Mouse (Mus musculus) macrophage (primary cell): ENCODE data around the gene Cops7a. TPM values are rescaled to one million over a fixed set of nuclear protein-coding genes. Genes with fewer than 3 reads are reported as not detected.
A peak's percentile ranks its signal among the peaks of the same experiment; 100 is the strongest.

Experiments used
- H3K27ac ChIP-seq: fragments of 350-480 bp; formaldehyde crosslinking; 2 replicates; pipeline ENCODE4 v1.9.0; 2021
- H3K36me3 ChIP-seq: fragments of 350-480 bp; formaldehyde crosslinking; 2 replicates; pipeline ENCODE4 v1.9.0; 2021; ENCODE audit errors: inconsistent target
- H3K4me3 ChIP-seq: fragments of 350-480 bp; formaldehyde crosslinking; 2 replicates; pipeline ENCODE4 v1.9.0; 2021; ENCODE audit errors: inconsistent target
- H3K79me2 ChIP-seq: fragments of 350-480 bp; formaldehyde crosslinking; 2 replicates; pipeline ENCODE4 v1.9.0; 2021; ENCODE audit errors: inconsistent target
- WGBS: methylation state at CpG from one replicate; pipeline ENCODE4 v1.1.7; 2026; ENCODE audit warnings: inconsistent platforms; ENCODE audit not compliant: missing documents; 5-methylcytosine and 5-hydroxymethylcytosine counted together
- polyA plus RNA-seq: library from polyadenylated mRNA; stranded (reverse); fragments of 250-400 nt; gene quantifications from 3 replicates; pipeline ENCODE4 v1.2.4, GENCODE M21; 2018; ENCODE audit warnings: inconsistent platforms

Cops7a gene
- polyA plus RNA-seq, 1 experiment from 2014 or later = 42.8 TPM

DNA sequence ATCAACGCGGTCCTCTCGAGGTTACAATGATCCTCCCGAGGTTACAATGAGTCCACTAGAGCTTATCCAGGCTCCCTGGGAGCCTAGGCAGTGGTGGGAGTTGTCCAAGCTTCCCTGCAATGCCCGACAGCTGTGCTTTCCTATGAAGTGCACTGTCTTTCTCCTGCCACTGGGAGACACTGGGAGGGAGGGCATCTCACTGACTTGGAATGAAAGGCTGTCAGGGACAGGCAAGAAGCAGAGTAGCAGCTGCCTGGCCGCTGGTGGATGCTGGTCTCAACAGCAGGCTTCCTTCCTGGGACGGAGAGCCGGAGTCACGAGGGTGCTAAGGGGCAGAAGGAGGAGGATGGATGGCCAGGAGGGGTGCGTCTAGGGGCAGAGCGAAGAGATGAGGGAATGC, 28.5 kb upstream of the Cops7a start:
- Histone ChIP-seq H3K27ac (peak overlapping the region; percentile 34), H3K4me3 (no peak overlapping the region), H3K79me2 (no peaks in the 10 kb centered on the region), H3K36me3 (no peaks in the 10 kb centered on the region)
- WGBS = 61% methylated on average over 6 of the region's 11 CpGs

DNA sequence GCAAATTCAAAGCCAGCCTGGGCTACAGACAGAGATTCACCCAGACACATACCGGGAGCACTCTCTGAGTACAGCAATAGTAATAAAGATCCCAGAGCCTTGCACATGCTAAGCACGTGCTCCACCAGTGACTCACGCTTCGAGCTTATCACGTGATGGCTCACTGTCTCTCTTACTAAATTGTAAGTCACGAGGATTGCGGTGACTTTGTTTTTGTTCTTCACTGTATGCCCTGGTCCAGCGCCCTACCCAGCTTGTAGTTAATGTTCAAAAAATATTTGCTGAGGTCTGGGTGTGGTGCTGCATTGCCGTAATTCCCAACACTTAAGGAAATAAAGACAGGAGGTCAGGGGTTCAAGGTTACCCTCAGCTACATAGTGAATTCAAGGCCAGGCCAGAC, 28.0 kb upstream of the Cops7a start:
- 87% methylated on average over 9 of the region's 9 CpGs for WGBS
- Histone ChIP-seq H3K27ac (peak overlapping the region; percentile 34), H3K79me2 (no peaks in the 10 kb centered on the region), H3K36me3 (no peaks in the 10 kb centered on the region), H3K4me3 (no peak overlapping the region)

DNA sequence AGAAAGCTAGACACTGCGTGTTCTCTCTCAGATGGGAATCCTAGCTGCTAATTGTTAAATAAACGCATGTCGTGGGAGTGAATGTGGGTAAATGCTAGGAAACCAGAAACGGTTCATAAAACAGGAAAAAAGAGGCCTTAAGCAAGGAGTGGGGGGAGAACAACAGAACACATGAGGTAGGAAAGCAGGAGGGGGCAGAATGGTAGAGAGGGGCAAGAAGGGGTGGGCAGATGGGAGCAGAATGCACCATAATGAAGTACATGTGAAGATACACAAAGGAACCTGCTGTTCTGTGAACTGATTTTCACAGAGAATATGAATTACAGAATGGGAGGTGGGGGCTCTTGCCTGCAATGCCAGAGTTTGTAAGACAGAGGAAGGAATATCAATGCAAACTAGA, 26.9 kb upstream of the Cops7a start:
- 84% methylated on average over 4 of the region's 4 CpGs for WGBS
- Histone ChIP-seq H3K36me3 (no peaks in the 10 kb centered on the region), H3K79me2 (no peaks in the 10 kb centered on the region), H3K27ac (peak overlapping the region; percentile 34; the same call in 1 of the 2 replicates), H3K4me3 (no peak overlapping the region)

DNA sequence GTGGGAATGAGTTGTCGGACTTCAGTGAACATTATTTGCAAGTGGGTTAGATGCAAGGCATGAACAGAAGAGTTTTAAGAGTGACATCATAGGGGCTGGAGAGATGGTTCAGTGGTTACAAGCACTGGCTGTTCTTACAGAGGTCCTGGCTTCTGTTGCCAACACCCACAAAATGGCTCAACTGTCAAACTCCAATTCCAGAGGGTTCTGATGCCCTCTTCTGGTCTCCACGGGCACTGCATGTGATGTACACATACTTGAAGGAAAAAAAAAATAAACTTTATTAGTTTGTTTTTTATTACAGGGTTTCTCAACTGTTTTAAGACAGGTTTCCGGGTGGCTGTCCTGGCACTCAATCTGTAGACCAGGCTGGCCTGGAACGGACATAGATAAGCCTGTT, 2.4 kb upstream of the Cops7a start:
- Histone ChIP-seq H3K27ac (no peak overlapping the region), H3K4me3 (no peak overlapping the region), H3K36me3 (no peaks in the 10 kb centered on the region), H3K79me2 (peaks cover 30% of the 10 kb centered on the region)
- WGBS = 82% methylated on average over 4 of the region's 4 CpGs

DNA sequence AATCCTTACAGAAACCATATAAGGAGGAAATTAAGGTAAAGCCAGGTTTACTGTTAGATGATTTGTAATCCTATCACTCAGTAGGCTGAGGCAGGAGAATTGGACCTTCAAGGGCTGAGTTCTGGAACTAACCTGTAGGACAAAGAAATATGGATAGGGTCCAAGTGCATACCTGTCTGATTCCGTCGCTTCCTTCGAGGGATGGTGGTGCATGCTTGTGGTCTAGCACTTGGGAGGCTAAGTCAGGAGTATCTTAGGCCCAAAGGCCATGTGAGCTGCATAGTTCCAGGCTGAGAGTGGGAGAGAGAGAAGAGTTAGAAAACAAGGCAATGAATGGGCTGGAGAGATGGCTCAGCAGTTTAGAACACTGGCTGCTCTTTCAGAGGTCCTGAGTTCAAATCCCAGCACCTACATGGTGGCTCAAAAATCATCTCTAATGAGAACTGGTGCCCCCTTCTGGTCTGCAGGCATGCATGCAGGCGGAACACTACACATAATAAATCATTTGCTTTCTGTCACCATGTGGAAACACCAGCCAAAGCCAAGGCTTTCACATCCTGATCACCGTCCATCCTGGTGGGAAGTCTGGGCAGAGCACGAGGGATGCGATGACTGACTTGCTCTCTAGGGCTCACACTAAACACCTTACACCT, 1.3 kb upstream of the Cops7a start:
- peaks cover 33% of the 10 kb centered on the region for H3K79me2 ChIP-seq
- 88% methylated on average over 6 of the region's 7 CpGs for WGBS
- H3K4me3 ChIP-seq = peak overlapping the region; percentile 85
- H3K36me3 ChIP-seq = peaks cover 8% of the 10 kb centered on the region
- peak overlapping the region; percentile 95 for H3K27ac ChIP-seq

DNA sequence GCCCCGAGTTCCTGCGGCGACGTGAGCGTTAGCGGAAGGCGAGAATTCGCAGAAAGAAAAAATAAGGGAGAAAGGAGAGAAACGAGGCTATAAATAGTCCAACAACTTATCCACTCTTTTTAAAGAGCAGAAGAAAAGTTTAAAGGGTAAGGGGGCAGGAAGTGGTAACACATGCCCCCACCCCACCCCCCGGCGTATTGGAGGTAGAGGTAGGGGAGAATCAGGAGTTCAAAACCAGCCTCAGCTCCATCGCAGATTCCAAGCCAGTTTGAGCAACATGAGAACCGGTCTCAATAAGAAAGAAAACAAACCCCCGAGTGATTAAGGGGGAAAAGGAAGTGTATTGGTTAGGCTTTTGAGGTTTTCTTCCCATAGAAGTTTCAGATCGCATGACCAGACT, 409 bp upstream of the Cops7a start:
- WGBS = 1% methylated on average over 15 of the region's 15 CpGs
- H3K79me2 ChIP-seq = peaks cover 33% of the 10 kb centered on the region
- peaks cover 17% of the 10 kb centered on the region for H3K36me3 ChIP-seq
- H3K27ac ChIP-seq = peak overlapping the region; percentile 95
- H3K4me3 ChIP-seq = peak overlapping the region; percentile 85

DNA sequence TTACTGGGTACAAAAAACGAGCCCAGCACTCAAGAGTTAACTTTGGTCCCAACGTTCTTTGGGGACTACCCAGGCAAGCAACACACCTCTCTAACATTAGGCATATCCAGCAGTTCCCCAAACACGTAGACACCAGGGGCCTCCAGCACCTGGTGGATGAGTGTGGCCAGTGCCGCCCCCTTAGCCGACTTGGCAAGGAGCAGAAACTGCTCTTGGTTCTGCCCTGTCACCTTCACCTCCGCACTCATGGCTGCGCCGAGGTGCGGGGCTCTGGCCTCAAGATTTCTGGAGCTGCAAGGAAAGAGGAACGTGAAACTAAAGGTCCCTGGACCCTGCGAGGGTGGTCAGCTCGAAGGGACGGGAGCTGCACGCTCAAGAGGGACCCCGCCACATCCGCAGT, 700 bp downstream of the Cops7a start:
- H3K79me2 ChIP-seq = peaks cover 33% of the 10 kb centered on the region
- peak overlapping the region; percentile 43 for H3K4me3 ChIP-seq
- peak overlapping the region; percentile 62 for H3K27ac ChIP-seq
- H3K36me3 ChIP-seq = peaks cover 26% of the 10 kb centered on the region
- 10% methylated on average over 12 of the region's 16 CpGs for whole genome bisulfite sequencing

DNA sequence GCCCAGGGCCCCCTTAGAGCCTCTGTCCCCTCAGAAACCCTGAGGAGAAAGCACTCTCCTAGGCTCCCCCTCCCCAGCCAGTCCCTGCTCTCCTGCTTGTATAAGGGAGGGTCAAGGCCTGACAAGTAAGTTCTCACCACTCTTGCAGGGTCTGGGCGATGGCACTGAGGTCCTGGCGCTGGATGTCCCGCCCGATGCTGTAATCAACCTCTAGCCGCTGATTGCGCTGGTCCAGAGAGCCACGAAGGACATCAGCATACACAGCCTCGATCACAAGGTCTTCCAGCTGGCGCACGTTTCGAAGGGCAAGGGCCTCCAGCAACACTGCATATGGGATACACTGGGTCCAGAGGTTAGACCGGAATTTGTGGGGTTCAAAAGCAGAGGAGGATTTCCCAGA, 4.3 kb downstream of the Cops7a start:
- peaks cover 35% of the 10 kb centered on the region for H3K36me3 ChIP-seq
- no peak overlapping the region for H3K27ac ChIP-seq
- peaks cover 25% of the 10 kb centered on the region for H3K79me2 ChIP-seq
- no peak overlapping the region for H3K4me3 ChIP-seq
- WGBS = 96% methylated on average over 12 of the region's 12 CpGs

DNA sequence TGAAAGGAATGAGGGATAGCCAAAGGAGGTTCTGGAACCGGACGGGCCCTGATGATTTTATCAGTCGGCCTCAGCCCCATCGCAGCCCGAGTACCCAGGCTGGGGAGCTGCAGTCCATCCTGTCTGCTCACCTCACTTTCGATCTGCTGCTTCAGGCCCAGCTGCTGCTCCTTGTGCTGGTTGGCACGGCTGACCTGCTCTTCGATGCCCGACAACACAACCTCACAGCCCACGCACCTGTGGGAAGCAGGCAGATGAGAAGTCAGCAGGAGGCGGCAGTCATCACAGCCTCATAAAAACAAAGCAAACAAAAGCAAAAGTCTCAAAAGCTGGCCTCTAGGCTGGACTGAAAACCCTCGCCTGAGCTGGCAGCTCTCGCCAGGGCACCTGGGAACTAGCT, 5.4 kb downstream of the Cops7a start:
- peaks cover 25% of the 10 kb centered on the region for H3K79me2 ChIP-seq
- H3K4me3 ChIP-seq = no peak overlapping the region
- no peak overlapping the region for H3K27ac ChIP-seq
- H3K36me3 ChIP-seq = peaks cover 35% of the 10 kb centered on the region
- WGBS = 94% methylated on average over 11 of the region's 13 CpGs

DNA sequence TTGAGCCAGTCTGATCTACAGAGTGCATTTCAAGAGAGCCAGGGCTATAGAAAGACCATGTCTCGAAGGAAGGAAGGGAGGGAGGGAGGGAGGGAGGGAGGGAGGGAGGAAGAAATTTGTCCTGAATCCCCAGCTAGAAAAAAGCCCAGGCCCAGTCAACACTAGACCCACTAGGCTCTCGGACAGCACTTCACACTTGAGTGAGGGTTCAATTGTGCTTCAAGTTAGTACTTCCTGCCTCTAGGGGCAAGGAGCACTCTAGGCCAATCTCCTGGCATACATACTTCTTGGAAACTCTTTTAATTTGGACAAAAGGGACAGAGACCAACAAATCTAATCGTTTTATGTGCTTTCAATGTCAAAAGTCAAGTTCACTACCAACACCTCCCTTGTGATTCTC, 7.2 kb downstream of the Cops7a start:
- H3K4me3 ChIP-seq = no peak overlapping the region
- H3K79me2 ChIP-seq = peaks cover 7% of the 10 kb centered on the region; the same call in 1 of the 2 replicates
- H3K36me3 ChIP-seq = peaks cover 35% of the 10 kb centered on the region
- 91% methylated on average over 2 of the region's 3 CpGs for WGBS
- H3K27ac ChIP-seq = no peak overlapping the region

DNA sequence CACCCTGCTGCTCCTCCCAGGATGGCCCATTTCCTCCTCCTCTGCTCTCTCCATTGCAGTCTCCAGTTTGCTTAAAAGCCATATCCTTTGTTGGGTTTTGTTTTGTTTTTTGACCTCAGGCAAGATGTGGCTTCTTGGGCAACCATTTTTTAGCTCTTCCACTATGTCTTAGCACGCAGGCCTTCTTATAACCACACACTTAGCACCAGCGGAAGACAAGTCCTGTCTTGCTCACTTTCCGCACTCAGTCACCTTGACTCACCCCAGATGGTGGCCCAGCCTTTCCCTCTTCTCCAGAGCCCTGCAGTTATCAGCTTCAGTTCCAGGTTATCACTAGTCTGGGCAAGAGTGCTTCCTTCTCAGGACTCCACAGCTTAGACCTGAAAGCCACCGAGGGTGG, 10.1 kb downstream of the Cops7a start:
- no peaks in the 10 kb centered on the region for H3K79me2 ChIP-seq
- H3K36me3 ChIP-seq = peaks cover 14% of the 10 kb centered on the region
- H3K4me3 ChIP-seq = no peak overlapping the region
- H3K27ac ChIP-seq = no peak overlapping the region
- 94% methylated on average over 4 of the region's 4 CpGs for WGBS

DNA sequence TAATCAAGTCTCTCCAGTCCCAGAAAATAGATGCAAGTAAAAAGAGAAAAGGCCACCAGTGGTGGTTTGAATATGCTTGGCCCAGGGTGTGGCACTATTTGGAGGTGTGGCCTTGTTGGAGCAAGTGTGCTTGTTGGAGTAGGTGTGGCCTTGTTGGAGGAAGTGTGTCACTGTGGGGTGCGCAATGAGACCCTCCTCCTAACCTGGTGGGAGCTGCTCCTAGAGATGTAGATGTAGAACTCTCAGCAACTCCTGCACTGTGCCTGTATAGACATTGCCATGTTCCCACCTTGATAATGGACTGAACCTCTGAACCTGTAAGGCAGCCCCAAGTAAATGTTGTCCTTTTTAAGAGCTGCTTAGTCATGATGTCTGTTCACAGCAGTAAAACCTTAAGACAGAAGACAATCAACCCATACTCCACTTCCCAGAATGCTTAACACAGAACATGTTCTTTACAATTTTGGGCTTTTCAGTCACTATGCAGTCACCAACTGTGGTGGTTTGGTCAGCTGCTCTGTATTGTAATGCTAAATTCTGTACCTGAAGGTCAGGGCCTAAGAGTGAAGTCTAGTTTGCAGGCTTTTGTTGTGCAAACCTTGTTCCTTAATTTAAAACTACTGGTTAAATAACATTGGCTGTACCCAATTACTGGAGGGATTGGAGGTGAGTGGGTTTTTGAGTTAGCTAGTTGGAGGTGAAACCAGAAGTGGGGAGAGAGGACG, 11.2 kb downstream of the Cops7a start:
- no peaks in the 10 kb centered on the region for H3K79me2 ChIP-seq
- H3K4me3 ChIP-seq = no peak overlapping the region
- no peak overlapping the region for H3K27ac ChIP-seq
- 90% methylated on average over 2 of the region's 2 CpGs for WGBS
- H3K36me3 ChIP-seq = peaks cover 4% of the 10 kb centered on the region

DNA sequence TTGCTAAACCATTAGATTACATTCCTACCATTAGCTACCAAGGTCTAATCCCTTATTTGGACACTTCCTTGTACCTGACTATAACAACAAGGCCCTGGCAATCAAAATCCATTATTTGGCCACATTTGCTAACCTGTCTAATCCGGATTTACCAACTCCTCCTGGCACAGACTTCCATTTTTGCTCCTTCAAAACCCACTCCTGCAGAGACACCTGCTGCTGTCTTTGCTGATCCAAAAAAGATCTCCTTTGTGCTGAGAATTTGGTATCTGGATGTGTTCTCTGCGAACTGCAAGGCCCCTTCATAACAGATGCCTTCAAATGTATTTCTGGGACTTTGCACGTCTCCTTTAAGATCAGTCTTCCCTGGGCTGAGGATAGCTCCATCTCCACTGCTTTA, 21.8 kb downstream of the Cops7a start:
- Histone ChIP-seq H3K4me3 (no peak overlapping the region), H3K79me2 (no peaks in the 10 kb centered on the region), H3K27ac (no peak overlapping the region), H3K36me3 (peaks cover 2% of the 10 kb centered on the region; the same call in 1 of the 2 replicates)
- WGBS = 94% methylated on average over 3 of the region's 3 CpGs

DNA sequence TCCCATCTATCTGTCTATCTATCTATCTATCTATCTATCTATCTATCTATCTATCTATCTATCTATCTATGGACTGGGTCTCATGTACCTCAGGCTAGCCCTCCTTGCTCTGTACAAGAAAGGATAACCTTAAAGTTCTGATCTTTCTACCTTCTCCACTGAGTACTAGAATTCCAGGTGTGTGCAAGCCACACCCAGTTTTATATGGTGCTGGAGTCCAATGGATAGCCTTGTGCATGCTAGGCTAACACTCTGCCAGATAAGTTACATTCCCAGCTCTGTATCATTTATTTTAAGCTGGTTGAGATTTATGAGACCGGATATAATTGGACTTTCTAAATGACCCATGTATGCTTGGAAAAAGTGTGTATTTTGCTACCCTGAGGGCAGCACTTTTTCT, 23.7 kb downstream of the Cops7a start:
- WGBS = 90% methylated on average over 1 of the region's 1 CpGs
- H3K27ac ChIP-seq = no peak overlapping the region
- H3K4me3 ChIP-seq = no peak overlapping the region
- H3K36me3 ChIP-seq = peaks cover 4% of the 10 kb centered on the region; the same call in 1 of the 2 replicates
- no peaks in the 10 kb centered on the region for H3K79me2 ChIP-seq

DNA sequence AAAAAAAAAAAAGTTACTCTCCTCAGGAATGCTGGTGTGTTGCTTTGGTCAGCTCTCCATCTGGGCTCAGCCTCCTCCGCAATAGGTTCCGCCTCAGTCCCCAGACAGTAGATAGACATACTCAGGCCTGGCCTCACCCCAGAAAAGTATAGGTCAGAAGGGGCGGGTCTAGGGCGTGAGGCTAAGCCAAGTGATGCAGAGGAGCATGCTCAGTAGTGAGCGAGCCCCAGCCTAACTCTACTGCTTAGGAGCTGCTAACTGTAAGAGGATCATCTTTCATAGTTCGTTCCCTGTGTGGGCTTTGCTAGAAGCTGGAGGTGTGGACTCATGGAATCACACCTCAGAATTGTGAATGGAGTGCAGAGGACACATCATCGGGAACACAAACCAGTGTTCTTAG, 26.8 kb downstream of the Cops7a start:
- peaks cover 34% of the 10 kb centered on the region for H3K36me3 ChIP-seq
- no peaks in the 10 kb centered on the region; the same call in 1 of the 2 replicates for H3K79me2 ChIP-seq
- 91% methylated on average over 7 of the region's 7 CpGs for WGBS
- no peak overlapping the region for H3K4me3 ChIP-seq
- no peak overlapping the region for H3K27ac ChIP-seq
